Mouse (Mus musculus) cerebellum, adult 2 months (tissue): ENCODE results near the gene Crygb.

Source experiments
- CTCF ChIP-seq: fragments of 200-500 bp; IDR thresholded peaks from 2 replicates; pipeline ENCODE4 v1.5.1; 2011; ENCODE audit warnings: low read depth, mild to moderate bottlenecking, control low read depth, low read length, moderate library complexity, borderline replicate concordance; ENCODE audit not compliant: insufficient read depth
- POLR2A ChIP-seq: fragments of 200-500 bp; IDR thresholded peaks from 2 replicates; pipeline ENCODE4 v1.6.1; 2011; ENCODE audit warnings: low read length, control low read depth, borderline replicate concordance; ENCODE audit not compliant: insufficient read depth

DNA sequence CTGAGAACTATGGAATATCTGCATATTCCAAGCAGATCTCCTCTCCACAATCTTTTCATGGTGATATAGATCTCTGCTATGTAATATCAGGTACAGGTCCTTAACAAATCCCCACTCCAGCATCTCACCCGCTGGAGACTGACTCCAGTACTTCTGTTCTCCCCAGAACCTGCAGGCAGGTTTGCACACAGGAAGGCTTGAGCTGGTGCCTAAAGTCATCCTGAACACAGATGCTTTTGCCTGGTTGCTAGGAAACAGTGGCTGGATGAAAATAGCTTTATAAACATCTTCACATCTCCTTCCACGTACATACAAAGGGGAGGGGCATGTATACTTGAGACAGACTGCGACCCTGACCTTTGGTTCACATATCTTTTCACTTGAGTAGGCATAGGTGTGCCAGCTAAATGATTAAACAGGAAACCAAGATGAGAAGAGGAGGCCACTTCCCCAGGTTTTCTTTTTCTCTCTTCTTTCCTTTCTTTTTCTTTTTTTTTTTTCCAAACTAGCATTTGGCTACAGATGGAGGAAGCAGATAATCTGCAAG, 47.6 kb upstream of the Crygb start:
- TF ChIP-seq CTCF = no peak
- no peak for TF ChIP-seq POLR2A
